Mouse (Mus musculus): ENCODE results near the gene Setdb2.
"Not testable (repeated sequence)": the region's sequence is repeated elsewhere in the genome, so short reads cannot be mapped to it uniquely, and the experiment has no call there.

GRCm38 (mm10) chr14:59390181-59390580 lies 50.5 kb downstream of the Setdb2 start:
- not testable (repeated sequence) for TF ChIP-seq CTCF (IDR thresholded peaks at IDR 0.05; ENCODE audit: extremely low read depth, insufficient read depth, insufficient read length, insufficient replicate concordance); POLR2A (IDR thresholded peaks at IDR 0.05; ENCODE audit: low read depth, low read length)
